Mouse (Mus musculus) c-Kit-positive CD71-positive TER-119-positive erythroid progenitor cells, embryonic 14.5 days (primary cell): Measurements from ENCODE around the gene Ccdc97.

Source experiments
- DNase-seq: peaks from one replicate; pipeline ENCODE4 v3.0.0-alpha.2; 2013; ENCODE audit warnings: low spot score

Ccdc97 gene

GRCm38 (mm10) chr7:25666381-25666780, 52.5 kb downstream of the Ccdc97 start:
- no peak for DNase-seq
